Mouse (Mus musculus) CH12.LX (cell line): ENCODE results near the gene Rpl12. TPM values are rescaled to one million over a fixed set of nuclear protein-coding genes. Genes with fewer than 3 reads are reported as not detected.
A peak's percentile ranks its signal among the peaks of the same experiment; 100 is the strongest.

Experiments used
- DNase-seq: peaks from one replicate; pipeline ENCODE4 v3.0.0-alpha.2; 2013; ENCODE audit errors: extremely low read depth
- H3K27ac ChIP-seq: 2 replicates; pipeline ENCODE4 v1.5.1; 2012; ENCODE audit warnings: low read depth, mild to moderate bottlenecking, control low read depth, moderate library complexity; ENCODE audit not compliant: insufficient read depth
- H3K27me3 ChIP-seq: replicated peaks from 2 replicates; pipeline ENCODE3; 2012; ENCODE audit warnings: inconsistent platforms
- H3K36me3 ChIP-seq, 2 experiments: replicated peaks in 1 of 2; 2 replicates each; pipeline versions ENCODE3 to v1.6.1; 2012; ENCODE audit warnings: inconsistent platforms in 1 of 2, low read length in 1 of 2, mild to moderate bottlenecking in 1 of 2, mixed read lengths in 1 of 2, moderate library complexity in 1 of 2; ENCODE audit not compliant: control insufficient read depth in 1 of 2, insufficient read depth in 1 of 2
- H3K4me1 ChIP-seq, 2 experiments: 2 replicates each; pipeline ENCODE4 v1.6.1; 2012; ENCODE audit warnings: inconsistent platforms in 1 of 2, moderate library complexity in 1 of 2; ENCODE audit not compliant: insufficient read depth in 2 of 2, control insufficient read depth in 1 of 2
- H3K4me2 ChIP-seq: 2 replicates; pipeline ENCODE4 v1.6.1; 2012; ENCODE audit warnings: low read depth, mild to moderate bottlenecking, control low read depth; ENCODE audit not compliant: poor library complexity, insufficient read depth, severe bottlenecking
- H3K4me3 ChIP-seq, 3 experiments: fragments of 150-350 bp in 1 of 3; sonication (generic) in 1 of 3; replicated peaks in 1 of 3; 2 replicates each; pipeline versions ENCODE3 to v1.5.1; 2011 to 2012; ENCODE audit warnings: low read depth in 2 of 3, low read length in 2 of 3, mild to moderate bottlenecking in 2 of 3, moderate library complexity in 2 of 3, control low read depth in 1 of 3, improper control_type of control experiment in 1 of 3, inconsistent platforms in 1 of 3, mixed read lengths in 1 of 3; ENCODE audit not compliant: poor library complexity in 1 of 3
- H3K79me2 ChIP-seq: replicated peaks from 2 replicates; pipeline ENCODE4 v1.6.1; 2012; ENCODE audit warnings: mild to moderate bottlenecking, moderate library complexity; ENCODE audit not compliant: control insufficient read depth, poor library complexity, insufficient read depth, severe bottlenecking; ENCODE audit errors: extremely low read depth
- H3K9ac ChIP-seq: 2 replicates; pipeline ENCODE4 v1.6.1; 2012; ENCODE audit warnings: low read depth, mild to moderate bottlenecking, control low read depth, moderate library complexity; ENCODE audit not compliant: insufficient read depth
- H3K9me3 ChIP-seq: replicated peaks from 2 replicates; pipeline ENCODE3; 2012; ENCODE audit warnings: low read length, inconsistent platforms, mixed read lengths
- CHD2 ChIP-seq: IDR thresholded peaks from 2 replicates; pipeline ENCODE4 v1.6.1; 2011; ENCODE audit warnings: low read length, improper control_type of control experiment
- ELF1 ChIP-seq: IDR thresholded peaks from 2 replicates; pipeline ENCODE4 v1.6.1; 2014; ENCODE audit warnings: low read depth, mild to moderate bottlenecking, inconsistent platforms, low read length, improper control_type of control experiment
- ETS1 ChIP-seq: conservative IDR thresholded peaks from 2 replicates; pipeline ENCODE4 v1.6.1; 2012; ENCODE audit warnings: low read depth, mild to moderate bottlenecking, inconsistent platforms, low read length, improper control_type of control experiment, moderate library complexity
- IRF4 ChIP-seq: IDR thresholded peaks from 2 replicates; pipeline ENCODE4 v1.6.1; 2014; ENCODE audit warnings: low read depth, mild to moderate bottlenecking, inconsistent platforms, low read length, improper control_type of control experiment
- JUND ChIP-seq: conservative IDR thresholded peaks from 2 replicates; pipeline ENCODE4 v1.6.1; 2011; ENCODE audit warnings: low read depth, low read length, improper control_type of control experiment
- MXI1 ChIP-seq: IDR thresholded peaks from 2 replicates; pipeline ENCODE4 v1.6.1; 2011; ENCODE audit warnings: mild to moderate bottlenecking, low read depth, low read length, improper control_type of control experiment
- MYC ChIP-seq: IDR thresholded peaks from 2 replicates; pipeline ENCODE4 v1.6.1; 2011; ENCODE audit warnings: low read depth, mild to moderate bottlenecking, improper control_type of control experiment, low read length
- POLR2A ChIP-seq: IDR thresholded peaks from 2 replicates; pipeline ENCODE4 v1.6.1; 2011; ENCODE audit warnings: low read depth, mild to moderate bottlenecking, improper control_type of control experiment, low read length
- TCF12 ChIP-seq: IDR thresholded peaks from 2 replicates; pipeline ENCODE4 v1.6.1; 2014; ENCODE audit warnings: low read depth, mild to moderate bottlenecking, inconsistent platforms, low read length, improper control_type of control experiment
- ZC3H11A ChIP-seq: IDR thresholded peaks from 2 replicates; pipeline ENCODE4 v1.6.1; 2012; ENCODE audit warnings: low read depth, mild to moderate bottlenecking, inconsistent platforms, low read length, improper control_type of control experiment
- dilution Hi-C: fragments of 300-500 bp; cut with MboI; formaldehyde crosslinking; loops from 2 replicates; pipeline ENCODE4 v1.14.3; 2020; ENCODE audit warnings: low sequenced_read_pairs; ENCODE audit not compliant: extremely low pct_unique_long_range_greater_than_20kb, extremely low pct_ligation_motif_present
- in situ Hi-C: fragments of 300-500 bp; cut with MboI; formaldehyde crosslinking; loops from 3 replicates; pipeline ENCODE4 v1.14.3; 2019; ENCODE audit warnings: low sequenced_read_pairs, low pct_ligation_motif_present, low pct_unique_long_range_greater_than_20kb, mixed read lengths
- polyA plus RNA-seq: library from polyadenylated mRNA; unstranded; fragments of >175 nt; gene quantifications from 2 replicates; pipeline ENCODE4 v1.2.1, GENCODE M21; 2012; ENCODE audit warnings: low read depth; ENCODE audit not compliant: insufficient read length
- total RNA-seq, 2 experiments: library from RNA; depleted of rRNA; stranded (reverse); fragments of 300-350 nt in 1 of 2; fragments of >200 nt in 1 of 2; gene quantifications; 2 replicates each; pipeline ENCODE4 v1.2.3; 2012 to 2014

The Rpl12 gene
- total and polyA plus RNA-seq, 3 experiments = 87.8 to 2,528 (median 1,298) TPM

DNA sequence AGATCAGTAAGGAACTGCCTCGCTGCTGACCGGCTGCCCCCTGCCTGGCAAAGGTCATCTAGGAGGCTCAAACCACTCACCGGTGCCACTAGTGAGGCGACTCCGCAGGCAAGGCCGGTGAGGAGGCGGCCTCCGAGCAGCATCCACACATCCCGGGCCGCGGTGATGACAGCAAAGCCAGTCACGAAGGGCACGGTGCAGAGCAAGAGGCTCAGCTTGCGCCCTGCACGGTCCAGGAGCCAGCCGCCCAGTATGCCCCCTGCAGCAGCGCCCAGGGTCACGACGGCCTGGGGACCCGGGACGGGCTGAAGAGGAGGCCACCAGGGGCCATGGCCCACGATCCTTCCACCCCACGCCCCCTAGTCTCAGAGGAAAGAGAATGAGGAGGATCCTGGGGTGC is 19.9 kb downstream of the Rpl12 start:
- Histone ChIP-seq H3K9ac (peak overlapping the region; percentile 51), H3K9me3 (no peaks in the 10 kb centered on the region), H3K4me2 (peak overlapping the region; percentile 87), H3K79me2 (no peaks in the 10 kb centered on the region), H3K4me1 (peaks cover 11 to 13% of the 10 kb centered on the region in 2 experiments), H3K4me3 (peak overlapping the region; percentile 40 to 72 (median 53)), H3K27me3 (peaks cover 66% of the 10 kb centered on the region), H3K27ac (no peak overlapping the region), H3K36me3 (no peaks in the 10 kb centered on the region)
- in situ Hi-C loops (loop anchor here (25.0 kb wide), 1 partner anchor 381 kb away; the partner anchor contains the start of gene Ralgps1), dilution Hi-C loops (no loop called here)
- no peak for TF ChIP-seq ZC3H11A
- no peak for TF ChIP-seq TCF12
- TF ChIP-seq ETS1 = no peak
- no peak for DNase-seq

GRCm38 (mm10) chr2:32981725-32982271 is 20.4 kb downstream of the Rpl12 start, which contains the start of gene Slc2a8:
Gene Slc2a8 (minus strand): TSS chr2:32982083.
- Histone ChIP-seq H3K79me2 (no peaks in the 10 kb centered on the region), H3K9me3 (no peaks in the 10 kb centered on the region), H3K27ac (no peak within 1 kb of the TSS), H3K4me1 (peaks cover 11 to 13% of the 10 kb centered on the region in 2 experiments), H3K9ac (peak within 1 kb of the TSS; percentile 51), H3K36me3 (no peaks in the 10 kb centered on the region), H3K4me3 (peak within 1 kb of the TSS; percentile 40 to 72 (median 53)), H3K27me3 (peaks cover 71% of the 10 kb centered on the region), H3K4me2 (peak within 1 kb of the TSS; percentile 90)
- DNase-seq = peak; percentile 89
- in situ Hi-C loops (loop anchor here (25.0 kb wide), 1 partner anchor 381 kb away; the partner anchor contains the start of gene Ralgps1), dilution Hi-C loops (no loop called here)
- no peak for TF ChIP-seq MYC
- peak; percentile 76 for TF ChIP-seq POLR2A
- TF ChIP-seq CHD2 = peak; percentile 66; the same call in 1 of the 2 replicates

DNA sequence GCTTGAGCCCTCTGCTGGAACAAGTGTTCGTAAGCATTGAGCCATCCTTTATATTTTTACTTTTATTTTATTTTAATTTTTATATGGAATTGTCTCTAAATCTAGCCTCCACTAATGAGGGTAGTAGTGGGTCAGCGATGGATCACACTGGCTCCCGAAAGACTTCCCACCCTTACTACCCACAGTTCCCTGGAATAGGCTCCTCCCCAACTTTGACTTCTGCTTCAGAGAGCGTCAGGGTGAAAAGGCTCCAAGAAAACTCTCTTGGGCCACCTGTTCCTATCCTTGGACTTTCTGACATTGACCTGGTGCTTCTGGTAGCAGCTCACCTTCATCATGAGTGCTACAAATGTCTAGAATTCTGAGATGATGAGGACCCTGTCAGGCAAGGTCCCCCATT is 21.3 kb downstream of the Rpl12 start:
- TF ChIP-seq MYC (no peak), JUND (no peak), MXI1 (0 out of 2 replicates have a peak, but pooled peaks have one; percentile 21), ELF1 (no peak), ZC3H11A (no peak), IRF4 (no peak)
- in situ Hi-C loops = loop anchor here (25.0 kb wide), 1 partner anchor 380 kb away; the partner anchor contains the start of gene Ralgps1
- H3K4me1 ChIP-seq = peaks cover 11 to 13% of the 10 kb centered on the region in 2 experiments
- no peaks in the 10 kb centered on the region for H3K79me2 ChIP-seq
- H3K27ac ChIP-seq = no peak overlapping the region
- no peak for DNase-seq
- dilution Hi-C loops = no loop called here
- H3K9me3 ChIP-seq = no peaks in the 10 kb centered on the region
- peak overlapping the region; percentile 20; the same call in 1 of the 2 replicates for H3K9ac ChIP-seq
- no peaks in the 10 kb centered on the region for H3K36me3 ChIP-seq
- H3K27me3 ChIP-seq = peaks cover 80% of the 10 kb centered on the region
- H3K4me3 ChIP-seq = peak overlapping the region in 1 of 3 experiments; percentile 36
- peak overlapping the region; percentile 90 for H3K4me2 ChIP-seq
